Mouse (Mus musculus) central nervous system, embryonic 11.5 days (tissue): ENCODE results near the gene H3f3b. TPM values are rescaled to one million over a fixed set of nuclear protein-coding genes. Genes with fewer than 3 reads are reported as not detected.

Source experiments
- polyA plus RNA-seq: library from polyadenylated mRNA; depleted of rRNA; stranded (reverse); fragments of >200 nt; gene quantifications from 2 replicates; pipeline ENCODE4 v1.2.3, GENCODE M21; 2012; rRNA removed

H3f3b gene
- polyA plus RNA-seq, result 838 and 897 TPM in 2 replicates

GRCm38 (mm10) chr11:116027756-116028155, at the start of gene H3f3b:
Gene H3f3b (minus strand): TSS chr11:116027962.

GRCm38 (mm10) chr11:116030088-116030897, 2.5 kb upstream of the H3f3b start, which contains the start of gene Unk:
Gene Unk (plus strand): TSS chr11:116030322.

GRCm38 (mm10) chr11:116012262-116012947, 15.4 kb downstream of the H3f3b start, which contains the start of gene Galk1:
Gene Galk1 (minus strand): TSS chr11:116012719.

GRCm38 (mm10) chr11:115974309-115975082, 53.3 kb downstream of the H3f3b start, which contains the start of gene Itgb4:
Gene Itgb4 (plus strand): TSS chr11:115974709.

Other genes starting within 250 kb of the H3f3b start
- 22.0 and 25.5 TPM in 2 replicates for gene Caskin2, start 214.3 kb downstream of the H3f3b start, polyA plus RNA-seq
- gene Tsen54, start 213.2 kb downstream of the H3f3b start, polyA plus RNA-seq, result 27.6 and 38.3 TPM in 2 replicates
- 5.4 and 6.8 TPM in 2 replicates for gene Llgl2, start 203.9 kb downstream of the H3f3b start, polyA plus RNA-seq
- 0.36 and 0.45 TPM in 2 replicates for gene Myo15b, start 169.6 kb downstream of the H3f3b start, polyA plus RNA-seq
- gene Smim5, start 128.0 kb downstream of the H3f3b start, polyA plus RNA-seq, result 2.5 and 2.6 TPM in 2 replicates
- 0.19 and 0.34 TPM in 2 replicates for gene Smim6, start 115.9 kb downstream of the H3f3b start, polyA plus RNA-seq
- 75.4 and 142 TPM in 2 replicates for gene Sap30bp, start 94.7 kb downstream of the H3f3b start, polyA plus RNA-seq
- gene Recql5, start 94.5 kb downstream of the H3f3b start, polyA plus RNA-seq, result 27.1 and 28.0 TPM in 2 replicates
- 0.67 and 0.72 TPM in 2 replicates for gene Itgb4, start 53.3 kb downstream of the H3f3b start, polyA plus RNA-seq
- gene Galk1, start 15.2 kb downstream of the H3f3b start, polyA plus RNA-seq, result 72.5 and 76.2 TPM in 2 replicates
- 57.1 and 63.4 TPM in 2 replicates for gene Unk, start 2.4 kb upstream of the H3f3b start, polyA plus RNA-seq
- gene Unc13d, start 50.0 kb upstream of the H3f3b start, polyA plus RNA-seq, result 2.0 and 3.3 TPM in 2 replicates
- 42.1 and 67.0 TPM in 2 replicates for gene Wbp2, start 59.0 kb upstream of the H3f3b start, polyA plus RNA-seq
- gene Trim47, start 99.2 kb upstream of the H3f3b start, polyA plus RNA-seq, result 3.0 TPM in 2 replicates
- gene Trim65, start 103.2 kb upstream of the H3f3b start, polyA plus RNA-seq, result 1.6 and 2.8 TPM in 2 replicates
- gene Mrpl38, start 110.9 kb upstream of the H3f3b start, polyA plus RNA-seq, result 41.1 and 57.1 TPM in 2 replicates
- gene Fbf1, start 140.2 kb upstream of the H3f3b start, polyA plus RNA-seq, result 90.4 and 121 TPM in 2 replicates
- gene Ten1, start 170.9 kb upstream of the H3f3b start, polyA plus RNA-seq, result 39.9 and 49.1 TPM in 2 replicates
- 25.4 and 35.0 TPM in 2 replicates for gene Acox1, start 171.1 kb upstream of the H3f3b start, polyA plus RNA-seq
- gene Evpl, start 210.1 kb upstream of the H3f3b start, polyA plus RNA-seq, result 0.63 and 0.73 TPM in 2 replicates
- 90.9 and 101 TPM in 2 replicates for gene Srp68, start 246.3 kb upstream of the H3f3b start, polyA plus RNA-seq